Mouse (Mus musculus) bone marrow, adult 2 months (tissue): ENCODE measurements at regions not wholly inside any gene's neighbourhood (a gene's known extent, or its start where the extent isn't known, plus 50 kb on each side); places are given as distances from the start of the nearest gene placed in this dataset.

Experiments
- H3K27ac ChIP-seq: fragments of 200-500 bp; 2 replicates; pipeline ENCODE4 v1.5.1; 2012; ENCODE audit warnings: low read depth, mild to moderate bottlenecking, control low read depth, inconsistent platforms, low read length; ENCODE audit not compliant: control insufficient read depth, poor library complexity, insufficient read depth
- H3K4me1 ChIP-seq: fragments of 200-500 bp; 2 replicates; pipeline ENCODE4 v1.6.1; 2011; ENCODE audit warnings: low read length; ENCODE audit not compliant: control insufficient read depth, insufficient read depth
- H3K4me3 ChIP-seq: fragments of 200-500 bp; replicated peaks from 2 replicates; pipeline ENCODE3; 2011; ENCODE audit warnings: mild to moderate bottlenecking, low read depth, low read length, control low read depth; ENCODE audit not compliant: control insufficient read depth
- CTCF ChIP-seq: fragments of 200-500 bp; IDR thresholded peaks from 2 replicates; pipeline ENCODE4 v1.5.1; 2011; ENCODE audit warnings: low read length, control low read depth; ENCODE audit not compliant: control insufficient read depth, insufficient read depth
- POLR2A ChIP-seq: fragments of 200-500 bp; IDR thresholded peaks from 2 replicates; pipeline ENCODE4 v1.6.1; 2011; ENCODE audit warnings: low read depth, mild to moderate bottlenecking, control low read depth, low read length, borderline replicate concordance; ENCODE audit not compliant: control insufficient read depth
- WGBS: fragments of 180-500 bp; shearing (Covaris S2); methylation state at CpG from one replicate; pipeline ENCODE4 v1.1.7; 2018; 5-methylcytosine and 5-hydroxymethylcytosine counted together

DNA sequence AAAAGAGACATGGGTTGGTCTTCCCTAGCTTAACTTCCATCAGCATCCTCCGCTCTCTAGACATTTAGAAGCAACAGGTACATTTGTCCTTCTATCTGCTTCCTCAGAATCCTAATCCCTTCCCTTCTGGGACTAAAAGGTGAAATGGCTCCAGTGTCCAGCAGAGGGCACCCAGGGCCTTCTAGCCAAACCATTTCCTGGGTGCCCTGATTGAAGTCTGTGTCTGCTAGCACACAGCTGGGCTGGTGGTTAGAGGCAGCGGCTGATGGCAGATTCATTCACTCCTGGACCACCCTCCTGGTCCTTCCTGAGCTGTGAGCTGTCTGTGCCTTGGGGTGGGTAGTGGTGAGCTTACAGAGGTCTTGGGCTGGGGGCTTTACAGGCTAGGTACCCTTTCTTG lies 76.5 kb upstream of the Col13a1 start:
- H3K27ac ChIP-seq, result no peak overlapping the region
- H3K4me1 ChIP-seq, result no peaks in the 10 kb centered on the region
- 50% methylated on average over 2 of the region's 2 CpGs for WGBS
- TF ChIP-seq POLR2A, result no peak
- TF ChIP-seq CTCF, result peak; percentile 30; the same call in 1 of the 2 replicates
- no peak overlapping the region for H3K4me3 ChIP-seq

DNA sequence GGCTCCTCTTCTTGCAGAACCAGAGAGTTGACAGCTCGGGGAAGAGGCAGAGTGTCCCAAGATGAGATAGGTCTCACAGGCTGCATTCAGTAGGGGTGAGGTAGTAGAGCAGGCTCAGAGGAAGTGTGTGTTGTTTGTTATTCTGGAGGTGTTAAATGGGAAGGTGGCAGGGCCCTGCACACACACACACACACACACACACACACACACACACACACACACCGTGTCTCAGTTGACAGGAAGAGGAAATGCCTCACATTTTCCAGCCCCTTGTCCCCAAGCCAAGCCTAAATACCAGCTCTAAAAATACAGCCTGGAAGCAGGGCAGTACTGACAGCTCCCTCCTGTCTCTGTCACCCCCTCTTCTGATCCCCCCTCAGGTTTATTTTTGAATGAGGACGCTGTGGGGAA lies 70.9 kb upstream of the Col13a1 start:
- Histone ChIP-seq H3K27ac (no peak overlapping the region), H3K4me1 (no peaks in the 10 kb centered on the region), H3K4me3 (no peak overlapping the region)
- TF ChIP-seq POLR2A (no peak), CTCF (no peak)
- 12% methylated on average over 3 of the region's 3 CpGs for WGBS

GRCm38 (mm10) chr10:62044408-62044807 lies 65.5 kb upstream of the Col13a1 start:
- 68% methylated on average over 3 of the region's 3 CpGs for WGBS
- TF ChIP-seq CTCF, result no peak
- no peak for TF ChIP-seq POLR2A
- Histone ChIP-seq H3K4me3 (no peak overlapping the region), H3K27ac (no peak overlapping the region), H3K4me1 (no peaks in the 10 kb centered on the region)

DNA sequence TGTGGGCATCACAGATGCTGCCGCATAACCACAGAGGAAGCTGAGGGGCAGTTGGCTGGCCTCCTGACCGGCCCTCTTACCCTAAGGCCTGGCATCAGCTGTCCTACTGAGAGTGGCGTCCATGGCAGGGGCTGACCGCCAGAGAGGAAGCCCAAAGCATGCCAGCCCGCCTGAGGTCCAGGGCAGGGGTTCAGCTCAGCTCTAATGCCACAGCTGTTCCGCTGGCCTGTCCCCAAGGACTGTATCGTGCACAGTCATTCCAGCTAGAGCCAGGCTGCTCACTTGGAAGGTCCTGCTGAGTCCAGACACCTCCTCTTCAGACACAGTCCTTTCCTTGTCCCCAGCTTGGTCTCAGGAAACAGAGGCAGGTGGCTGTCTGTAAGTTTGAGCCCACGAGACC lies 61.0 kb upstream of the Col13a1 start:
- 82% methylated on average over 8 of the region's 8 CpGs for WGBS
- no peaks in the 10 kb centered on the region for H3K4me1 ChIP-seq
- TF ChIP-seq CTCF (no peak), POLR2A (no peak)
- H3K27ac ChIP-seq, result no peak overlapping the region
- no peak overlapping the region for H3K4me3 ChIP-seq

GRCm38 (mm10) chr10:62038656-62039055 lies 59.7 kb upstream of the Col13a1 start:
- Histone ChIP-seq H3K4me1 (no peaks in the 10 kb centered on the region), H3K4me3 (no peak overlapping the region), H3K27ac (no peak overlapping the region)
- TF ChIP-seq POLR2A (no peak), CTCF (no peak)
- WGBS, result 83% methylated on average over 1 of the region's 1 CpGs

GRCm38 (mm10) chr10:62037402-62038199 lies 58.7 kb upstream of the Col13a1 start:
- H3K27ac ChIP-seq, result no peak overlapping the region
- H3K4me3 ChIP-seq, result no peak overlapping the region
- no peaks in the 10 kb centered on the region for H3K4me1 ChIP-seq
- WGBS, result 71% methylated on average over 9 of the region's 9 CpGs
- TF ChIP-seq CTCF (no peak), POLR2A (no peak)

GRCm38 (mm10) chr10:62036815-62037214 lies 57.9 kb upstream of the Col13a1 start:
- 34% methylated on average over 1 of the region's 1 CpGs for WGBS
- TF ChIP-seq POLR2A (no peak), CTCF (no peak)
- Histone ChIP-seq H3K4me3 (no peak overlapping the region), H3K4me1 (no peaks in the 10 kb centered on the region), H3K27ac (no peak overlapping the region)

GRCm38 (mm10) chr10:62034291-62034690 lies 55.4 kb upstream of the Col13a1 start:
- TF ChIP-seq POLR2A (no peak), CTCF (no peak)
- 87% methylated on average over 6 of the region's 6 CpGs for WGBS
- H3K4me3 ChIP-seq, result no peak overlapping the region

More at GRCm38 (mm10) chr10:62034291-62034690, 55.4 kb upstream of the Col13a1 start:
- Histone ChIP-seq H3K27ac (no peak overlapping the region), H3K4me1 (no peaks in the 10 kb centered on the region)
